ENCODE assay signal across 25 mouse cellular contexts in genomic region chr3:119464479-119464878, GRCm38 (mm10).
DNase-seq lines count a peak whose midpoint lies in the region; ATAC-seq lines count a peak whose summit lies in the region.
"Had no signal": no experiment of that assay in that cellular context is flagged by ENCODE, and none has a peak within 500 bp of the region (broad histone marks: within the 10 kb centered on the region; RNA-seq: fewer than 3 reads in every experiment).

No protein-coding gene starts in this region.

- H3K36me3 ChIP-seq in hindbrain, embryonic 14.5 days (replicated peaks; ENCODE audit: control insufficient read depth, insufficient read depth), result no peaks in the 10 kb centered on the region
- no peaks in the 10 kb centered on the region for H3K36me3 ChIP-seq in hindbrain, embryonic 10.5 days
- H3K36me3 ChIP-seq in forebrain, embryonic 16.5 days (ENCODE audit: control insufficient read depth, insufficient read depth), result no peaks in the 10 kb centered on the region
- H3K36me3 ChIP-seq: embryonic facial prominence, embryonic 12.5 days; heart, embryonic 12.5 days had no signal

- H3K4me1 ChIP-seq in hindbrain, embryonic 14.5 days (replicated peaks; ENCODE audit: control insufficient read depth, insufficient read depth, low read length), result no peaks in the 10 kb centered on the region
- peaks cover 13% of the 10 kb centered on the region for H3K4me1 ChIP-seq in hindbrain, embryonic 10.5 days (replicated peaks)
- H3K4me1 ChIP-seq in forebrain, embryonic 16.5 days (replicated peaks; ENCODE audit: control insufficient read depth, insufficient read depth, low read length), result 0 out of 2 replicates have a peak, but pooled peaks cover 4% of the 10 kb centered on the region
- H3K4me1 ChIP-seq: embryonic facial prominence, embryonic 12.5 days; heart, embryonic 12.5 days had no signal

- no peak overlapping the region for H3K27ac ChIP-seq in hindbrain, embryonic 14.5 days
- H3K27ac ChIP-seq in hindbrain, embryonic 10.5 days, result no peak overlapping the region
- no peak overlapping the region for H3K27ac ChIP-seq in forebrain, embryonic 16.5 days (ENCODE audit: low read length)
- H3K27ac ChIP-seq: embryonic facial prominence, embryonic 12.5 days; left cerebral cortex, adult 2 months; stomach, postnatal 0 days had no signal

- H3K27me3 ChIP-seq in hindbrain, embryonic 14.5 days (ENCODE audit: control insufficient read depth, insufficient read depth, low read length), result no peaks in the 10 kb centered on the region
- H3K27me3 ChIP-seq in hindbrain, embryonic 10.5 days (ENCODE audit: insufficient read depth, poor library complexity, severe bottlenecking), result no peaks in the 10 kb centered on the region; the same call in 1 of the 2 replicates
- no peaks in the 10 kb centered on the region for H3K27me3 ChIP-seq in forebrain, embryonic 16.5 days (replicated peaks; ENCODE audit: control insufficient read depth, insufficient read depth, low read length)
- H3K27me3 ChIP-seq: embryonic facial prominence, embryonic 12.5 days; heart, embryonic 12.5 days; Patski had no signal

- H3K9ac ChIP-seq in hindbrain, embryonic 14.5 days, result no peak overlapping the region
- H3K9ac ChIP-seq in forebrain, embryonic 16.5 days (replicated peaks; ENCODE audit: low read depth, low read length), result no peak overlapping the region
- H3K9ac ChIP-seq: embryonic facial prominence, embryonic 12.5 days; heart, embryonic 12.5 days had no signal

- no peak for ATAC-seq in hindbrain, embryonic 14.5 days (ENCODE audit: low FRiP score)
- ATAC-seq in forebrain, embryonic 16.5 days, result peak; percentile 52
- ATAC-seq: CD4-positive, CD25-positive, alpha-beta regulatory T cell, adult 4 months; inflammation-experienced regulatory T-cells, adult 6 months; lung, postnatal 0 days; Patski had no signal

- no peaks in the 10 kb centered on the region for H3K9me3 ChIP-seq in hindbrain, embryonic 14.5 days (ENCODE audit: control insufficient read depth, low read length)
- no peaks in the 10 kb centered on the region for H3K9me3 ChIP-seq in hindbrain, embryonic 10.5 days
- H3K9me3 ChIP-seq in forebrain, embryonic 16.5 days (ENCODE audit: control insufficient read depth, low read length), result no peaks in the 10 kb centered on the region
- H3K9me3 ChIP-seq: embryonic facial prominence, embryonic 12.5 days; heart, embryonic 12.5 days had no signal

- H3K4me3 ChIP-seq in hindbrain, embryonic 14.5 days (replicated peaks; ENCODE audit: low read length), result no peak overlapping the region
- H3K4me3 ChIP-seq in hindbrain, embryonic 10.5 days, result no peak overlapping the region
- H3K4me3 ChIP-seq in forebrain, embryonic 16.5 days (replicated peaks; ENCODE audit: low read length), result no peak overlapping the region
- H3K4me3 ChIP-seq: embryonic facial prominence, embryonic 12.5 days; erythroblast, embryonic 14.5 days; heart, embryonic 12.5 days; left cerebral cortex, adult 2 months had no signal

- H3K4me2 ChIP-seq in hindbrain, embryonic 14.5 days (replicated peaks), result no peak overlapping the region
- H3K4me2 ChIP-seq in forebrain, embryonic 16.5 days (ENCODE audit: low read length), result no peak overlapping the region
- H3K4me2 ChIP-seq: embryonic facial prominence, embryonic 12.5 days; heart, embryonic 12.5 days had no signal

- WGBS in hindbrain, embryonic 14.5 days, result 18% methylated on average over 1 of the region's 1 CpGs
- 43% methylated on average over 1 of the region's 1 CpGs for WGBS in hindbrain, embryonic 10.5 days
- WGBS in forebrain, embryonic 16.5 days, result 3% methylated on average over 1 of the region's 1 CpGs

- DNase-seq in embryo, embryonic 10 days (ENCODE audit: low spot score), result peak; percentile 45
- no peak for DNase-seq in embryo, embryonic 9.5 days (ENCODE audit: extremely low spot score)
- peak; percentile 56 for DNase-seq in hindbrain, embryonic 14.5 days (ENCODE audit: low spot score)
- no peak for DNase-seq in hindbrain, embryonic 10.5 days (ENCODE audit: low spot score)
- DNase-seq in retina, embryonic 14.5 days (ENCODE audit: low spot score), result peak; percentile 29
- DNase-seq in cerebellum, postnatal 36 days, result no peak
- DNase-seq in B cell, adult 2 months, result no peak
- DNase-seq: adrenal gland, adult 8-10 months; cerebellum, postnatal 10 days; gastrocnemius, postnatal 10 days; heart, adult 11 months; kidney, adult 8-10 months; kidney, postnatal 25 days; left cerebral cortex, postnatal 4 days; liver had no signal

Comparison
In these comparisons a context has a peak if more than half of its experiments do, and no peak if none do; other contexts are left out.
1. DNase-seq: peak in embryo, embryonic 10 days (single experiment), hindbrain, embryonic 14.5 days (single experiment) and retina, embryonic 14.5 days (single experiment); none in embryo, embryonic 9.5 days (single experiment), hindbrain, embryonic 10.5 days (single experiment), cerebellum, postnatal 36 days (0 of 2) and B cell, adult 2 months (0 of 2).